Mouse (Mus musculus) thymus, postnatal 0 days (tissue): ENCODE results near the gene Tepsin. TPM values are rescaled to one million over a fixed set of nuclear protein-coding genes. Genes with fewer than 3 reads are reported as not detected.

ENCODE experiments used
- microRNA-seq: library from miRNA; unstranded; fragments of <30 nt; microRNA quantifications from one replicate; pipeline ENCODE4, GENCODE M21; 2016; ENCODE audit warnings: borderline number of aligned reads
- polyA plus RNA-seq: library from polyadenylated mRNA; unstranded; fragments of >200 nt; fragmentation: Nextera tagmentation; extraction: Ambion mirVana; gene quantifications from 2 replicates; pipeline ENCODE4 v1.2.1, GENCODE M21; 2015

Gene Tepsin
- polyA plus RNA-seq, 1 experiment from 2014 or later, result 12.3 TPM

Small RNA genes lying within 50 kb of the gene (microRNA-seq; reads per million reads assigned to microRNA genes)
- gene Gm25948, result not detected

Other genes starting within 250 kb of the Tepsin start
- 81.4 and 86.0 TPM in 2 replicates for gene Chmp6, start 185.3 kb downstream of the Tepsin start, polyA plus RNA-seq
- 25.1 and 26.3 TPM in 2 replicates for gene Baiap2, start 156.0 kb downstream of the Tepsin start, polyA plus RNA-seq
- 0.21 and 0.31 TPM in 2 replicates for gene Aatk, start 51.6 kb downstream of the Tepsin start, polyA plus RNA-seq
- 9.5 and 11.2 TPM in 2 replicates for gene Cep131, start 11.9 kb downstream of the Tepsin start, polyA plus RNA-seq
- 112 and 121 TPM in 2 replicates for gene Ndufaf8, start 197 bp upstream of the Tepsin start, polyA plus RNA-seq
- 58.9 and 60.9 TPM in 2 replicates for gene Slc38a10, start 52.6 kb upstream of the Tepsin start, polyA plus RNA-seq
- 3.3 and 4.6 TPM in 2 replicates for gene Bahcc1, start 134.2 kb upstream of the Tepsin start, polyA plus RNA-seq
- 1,815 and 1,857 TPM in 2 replicates for gene Actg1, start 249.8 kb upstream of the Tepsin start, polyA plus RNA-seq